Mouse (Mus musculus): ENCODE measurements around the gene Gzmm. TPM values are rescaled to one million over a fixed set of nuclear protein-coding genes. Genes with fewer than 3 reads are reported as not detected.

The Gzmm gene
- total and polyA plus RNA-seq, 2 experiments, result 0.09 to 0.37 TPM

DNA sequence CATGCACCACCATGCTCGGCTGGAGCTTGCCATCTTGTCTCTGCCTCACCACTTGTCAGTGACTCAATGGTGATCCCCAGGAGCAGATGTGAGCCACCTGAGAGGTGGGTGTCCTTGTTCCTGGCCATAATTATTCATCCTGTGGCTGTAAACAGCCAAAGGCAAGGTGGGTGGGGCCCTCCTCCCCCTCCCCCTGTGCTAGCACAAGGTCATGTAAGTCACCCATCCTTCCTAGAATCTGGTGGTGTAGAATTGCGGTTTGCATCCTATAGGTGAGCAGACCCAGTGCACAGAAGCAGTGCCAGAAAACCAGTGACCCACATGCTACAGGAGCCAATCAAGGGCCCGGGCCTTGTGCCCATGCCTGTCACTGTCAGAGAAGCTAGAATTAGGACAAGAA lies 15.8 kb upstream of the Gzmm start:
- H3K4me3 ChIP-seq (ENCODE audit: insufficient read depth, low read depth, low read length), result no peak overlapping the region
- WGBS, result 95% methylated on average over 3 of the region's 3 CpGs
- no peak for DNase-seq (ENCODE audit: extremely low read depth, low read depth, low spot score)
- H3K9ac ChIP-seq (ENCODE audit: low read depth, low read length), result no peak overlapping the region
- TF ChIP-seq CTCF (IDR thresholded peaks at IDR 0.05; ENCODE audit: low read depth, low read length) (no peak), POLR2A (IDR thresholded peaks at IDR 0.05; ENCODE audit: extremely low read depth, insufficient read depth, low read length) (no peak)
- peaks cover 5% of the 10 kb centered on the region; the same call in 1 of the 2 replicates for H3K79me2 ChIP-seq (ENCODE audit: control insufficient read depth, insufficient read depth, low read length)
- H3K36me3 ChIP-seq (ENCODE audit: control insufficient read depth, insufficient read depth, low read length), result no peaks in the 10 kb centered on the region
- H3K27ac ChIP-seq (replicated peaks; ENCODE audit: insufficient read depth, low read depth, low read length), result no peak overlapping the region
- peaks cover 7% of the 10 kb centered on the region for H3K4me1 ChIP-seq (ENCODE audit: control insufficient read depth, insufficient read depth, low read length)
- no peaks in the 10 kb centered on the region for H3K27me3 ChIP-seq (ENCODE audit: control insufficient read depth, insufficient read depth, low read length)

DNA sequence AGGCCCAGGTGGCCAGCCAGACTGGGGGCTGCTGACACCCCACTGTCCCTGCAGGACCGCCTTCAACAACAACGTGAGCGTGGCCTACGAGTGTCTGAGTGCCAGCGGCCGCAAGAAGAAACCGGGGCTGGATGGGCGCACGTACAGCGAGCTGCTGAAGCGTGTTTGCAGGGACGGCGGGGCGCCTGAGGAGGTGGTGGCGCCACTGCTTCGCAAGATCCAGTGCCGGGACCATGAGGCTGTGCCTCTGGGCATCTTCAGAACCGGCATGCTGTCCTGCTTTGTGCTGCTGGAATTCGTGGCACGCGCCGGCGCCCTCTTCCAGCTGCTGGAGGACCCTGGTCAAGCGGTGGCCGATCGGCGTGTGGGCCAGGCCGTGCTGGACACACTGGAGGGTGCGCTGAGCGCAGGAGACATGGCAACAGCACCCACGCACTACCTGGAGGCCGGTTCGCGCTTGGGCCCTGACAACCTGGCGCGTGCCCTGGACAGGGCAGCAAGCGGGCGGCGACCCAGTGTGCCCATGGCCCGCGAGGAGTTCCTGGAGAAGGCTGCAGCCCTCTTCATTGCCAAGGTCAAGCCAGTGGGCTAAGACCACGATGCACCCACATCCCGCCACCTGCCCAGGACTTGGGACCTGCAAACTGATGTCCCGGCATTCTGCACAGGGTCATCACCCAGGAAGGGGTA lies 13.3 kb upstream of the Gzmm start:
- TF ChIP-seq CTCF (IDR thresholded peaks at IDR 0.05; ENCODE audit: low read depth, low read length), result no peak
- no peak for TF ChIP-seq POLR2A (IDR thresholded peaks at IDR 0.05; ENCODE audit: extremely low read depth, insufficient read depth, low read length)
- Histone ChIP-seq H3K9ac (ENCODE audit: low read depth, low read length) (no peak overlapping the region), H3K4me1 (ENCODE audit: control insufficient read depth, insufficient read depth, low read length) (peaks cover 1% of the 10 kb centered on the region; the same call in 1 of the 2 replicates), H3K4me3 (ENCODE audit: insufficient read depth, low read depth, low read length) (no peak overlapping the region), H3K36me3 (ENCODE audit: control insufficient read depth, insufficient read depth, low read length) (no peaks in the 10 kb centered on the region), H3K27me3 (ENCODE audit: control insufficient read depth, insufficient read depth, low read length) (no peaks in the 10 kb centered on the region), H3K79me2 (ENCODE audit: control insufficient read depth, insufficient read depth, low read length) (no peaks in the 10 kb centered on the region), H3K27ac (replicated peaks; ENCODE audit: insufficient read depth, low read depth, low read length) (no peak overlapping the region)
- 83% methylated on average over 44 of the region's 44 CpGs for WGBS
- DNase-seq (ENCODE audit: extremely low read depth, low read depth, low spot score), result no peak

DNA sequence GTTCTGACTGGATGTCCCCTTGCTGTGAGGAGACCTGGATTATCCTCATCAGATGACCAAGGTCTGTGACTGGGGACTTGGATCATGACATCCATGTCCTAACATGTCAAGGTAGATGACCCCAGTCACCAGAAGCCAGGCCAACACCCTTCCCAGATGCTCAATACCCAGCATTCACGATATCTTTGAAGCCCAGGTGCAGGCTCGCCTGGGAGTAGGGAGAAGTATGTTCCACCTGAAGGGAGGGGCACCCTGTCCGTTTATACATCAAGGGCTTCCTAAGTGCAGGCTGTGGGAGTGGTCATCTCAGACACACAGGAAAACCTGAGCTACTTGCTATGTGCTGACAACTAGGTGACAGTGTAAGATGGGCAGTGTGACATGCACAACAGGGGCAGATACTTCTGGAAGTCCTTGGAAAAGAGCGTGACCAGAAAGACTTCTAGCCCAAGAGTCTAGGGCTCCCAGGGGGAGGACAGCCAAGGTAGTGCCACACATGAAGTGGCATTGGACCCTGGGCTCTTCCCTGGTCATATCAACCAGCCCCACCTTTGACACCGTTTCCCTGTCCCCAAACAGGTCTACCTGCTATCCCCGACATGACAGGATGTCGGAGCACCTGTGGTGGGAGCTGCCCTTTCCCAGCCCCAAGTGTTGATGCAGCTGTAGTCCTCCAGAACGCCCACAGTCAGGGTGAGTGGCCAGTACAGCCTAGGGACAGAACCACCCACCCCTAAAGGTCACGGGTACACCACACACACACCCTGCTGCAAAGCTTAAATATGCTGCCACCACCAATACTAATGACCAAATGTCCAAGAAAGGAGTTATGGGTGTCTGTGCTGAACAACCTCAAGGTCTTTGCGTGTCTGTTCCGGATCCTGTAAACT lies 8.0 kb upstream of the Gzmm start:
- Histone ChIP-seq H3K27me3 (ENCODE audit: control insufficient read depth, insufficient read depth, low read length) (no peaks in the 10 kb centered on the region), H3K27ac (replicated peaks; ENCODE audit: insufficient read depth, low read depth, low read length) (peak overlapping the region; percentile 68), H3K4me3 (ENCODE audit: insufficient read depth, low read depth, low read length) (peak overlapping the region; percentile 42), H3K79me2 (ENCODE audit: control insufficient read depth, insufficient read depth, low read length) (peaks cover 23% of the 10 kb centered on the region; the same call in 1 of the 2 replicates), H3K4me1 (ENCODE audit: control insufficient read depth, insufficient read depth, low read length) (peaks cover 22% of the 10 kb centered on the region), H3K36me3 (ENCODE audit: control insufficient read depth, insufficient read depth, low read length) (peaks cover 7% of the 10 kb centered on the region; the same call in 1 of the 2 replicates), H3K9ac (ENCODE audit: low read depth, low read length) (peak overlapping the region; percentile 46)
- TF ChIP-seq CTCF (IDR thresholded peaks at IDR 0.05; ENCODE audit: low read depth, low read length), result no peak
- TF ChIP-seq POLR2A (IDR thresholded peaks at IDR 0.05; ENCODE audit: extremely low read depth, insufficient read depth, low read length), result no peak
- WGBS, result 27% methylated on average over 11 of the region's 11 CpGs
- no peak for DNase-seq (ENCODE audit: extremely low read depth, low read depth, low spot score)

DNA sequence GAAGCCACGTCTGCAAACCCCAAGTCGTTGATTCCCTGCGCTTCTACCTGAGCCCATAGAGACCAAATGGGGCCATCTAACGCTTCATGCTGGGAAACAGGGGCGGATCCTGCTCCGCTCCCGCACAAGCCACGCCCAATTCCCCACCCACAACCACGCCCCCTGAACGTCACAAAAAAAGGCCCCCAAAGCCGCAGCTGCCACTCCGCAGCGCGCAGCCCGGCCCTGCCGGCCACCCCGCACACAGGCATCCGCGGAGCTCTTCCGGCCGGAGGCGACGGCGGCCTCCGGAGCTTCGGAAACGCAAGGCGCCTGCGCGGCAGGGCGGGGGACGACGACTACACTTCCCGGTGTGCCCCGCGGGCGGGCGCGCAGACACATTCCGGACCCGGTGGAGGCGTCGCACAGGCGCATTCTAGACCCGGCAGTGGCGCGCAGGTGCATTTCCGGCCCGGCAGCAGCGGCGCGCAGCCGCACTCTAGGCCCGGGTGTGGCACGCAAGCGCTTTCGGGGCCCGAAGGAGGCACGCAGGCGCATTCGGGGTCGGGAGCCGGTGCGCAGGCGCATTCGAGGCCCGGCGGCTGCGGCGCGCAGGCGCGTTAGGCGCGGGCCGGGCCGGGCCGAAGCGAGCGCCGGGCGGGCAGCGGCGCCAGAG lies 7.1 kb upstream of the Gzmm start, which contains the start of gene Cdc34:
Gene Cdc34, plus strand, starts transcription at position 605 of the 655 bp plus-strand sequence.
- WGBS, result under 1% methylated on average over 83 of the region's 84 CpGs
- TF ChIP-seq CTCF (IDR thresholded peaks at IDR 0.05; ENCODE audit: low read depth, low read length) (no peak), POLR2A (IDR thresholded peaks at IDR 0.05; ENCODE audit: extremely low read depth, insufficient read depth, low read length) (peak; percentile 90)
- Histone ChIP-seq H3K9ac (ENCODE audit: low read depth, low read length) (peak within 1 kb of the TSS; percentile 95), H3K4me3 (ENCODE audit: insufficient read depth, low read depth, low read length) (peak within 1 kb of the TSS; percentile 100), H3K36me3 (ENCODE audit: control insufficient read depth, insufficient read depth, low read length) (peaks cover 13% of the 10 kb centered on the region), H3K27me3 (ENCODE audit: control insufficient read depth, insufficient read depth, low read length) (no peaks in the 10 kb centered on the region), H3K27ac (replicated peaks; ENCODE audit: insufficient read depth, low read depth, low read length) (peak within 1 kb of the TSS; percentile 85), H3K79me2 (ENCODE audit: control insufficient read depth, insufficient read depth, low read length) (peaks cover 23% of the 10 kb centered on the region; the same call in 1 of the 2 replicates), H3K4me1 (ENCODE audit: control insufficient read depth, insufficient read depth, low read length) (peaks cover 22% of the 10 kb centered on the region)
- DNase-seq (ENCODE audit: extremely low read depth, low read depth, low spot score), result peak; percentile 90

DNA sequence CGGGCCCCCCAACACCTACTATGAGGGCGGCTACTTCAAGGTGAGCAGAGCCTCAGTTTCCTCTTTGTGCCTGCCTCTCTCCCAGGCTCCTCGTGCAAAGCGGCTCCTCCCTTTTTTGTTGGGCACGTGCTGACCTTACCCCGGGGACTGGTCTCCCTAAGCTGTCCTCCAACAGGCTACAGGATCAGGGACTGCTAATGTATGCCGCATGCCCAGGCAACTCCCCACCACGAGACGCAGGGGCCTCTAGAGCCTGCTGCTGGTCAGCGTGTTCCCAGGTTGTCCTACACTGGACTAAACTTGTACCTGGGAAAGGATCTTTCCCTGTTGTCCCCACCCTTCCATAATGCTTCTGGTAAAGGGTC lies 6.3 kb upstream of the Gzmm start:
- TF ChIP-seq POLR2A (IDR thresholded peaks at IDR 0.05; ENCODE audit: extremely low read depth, insufficient read depth, low read length) (no peak), CTCF (IDR thresholded peaks at IDR 0.05; ENCODE audit: low read depth, low read length) (0 out of 2 replicates have a peak, but pooled peaks have one; percentile 5)
- Histone ChIP-seq H3K4me1 (ENCODE audit: control insufficient read depth, insufficient read depth, low read length) (peaks cover 22% of the 10 kb centered on the region), H3K36me3 (ENCODE audit: control insufficient read depth, insufficient read depth, low read length) (peaks cover 16% of the 10 kb centered on the region), H3K4me3 (ENCODE audit: insufficient read depth, low read depth, low read length) (peak overlapping the region; percentile 100), H3K79me2 (ENCODE audit: control insufficient read depth, insufficient read depth, low read length) (peaks cover 23% of the 10 kb centered on the region; the same call in 1 of the 2 replicates), H3K27me3 (ENCODE audit: control insufficient read depth, insufficient read depth, low read length) (no peaks in the 10 kb centered on the region), H3K27ac (replicated peaks; ENCODE audit: insufficient read depth, low read depth, low read length) (peak overlapping the region; percentile 85), H3K9ac (ENCODE audit: low read depth, low read length) (peak overlapping the region; percentile 95)
- WGBS, result 1% methylated on average over 10 of the region's 10 CpGs
- peak; percentile 32 for DNase-seq (ENCODE audit: extremely low read depth, low read depth, low spot score)

Measured in liver, adult 2 months (tissue).